Mouse (Mus musculus) C2C12 (cell line): ENCODE data around the gene Tab1. TPM values are rescaled to one million over a fixed set of nuclear protein-coding genes. Genes with fewer than 3 reads are reported as not detected.
A peak's percentile ranks its signal among the peaks of the same experiment; 100 is the strongest.

Source experiments
- H3K27me3 ChIP-seq: one replicate; pipeline ENCODE4 v1.6.1; 2011; ENCODE audit not compliant: control insufficient read depth, insufficient read depth, insufficient read length
- H3K36me3 ChIP-seq: one replicate; pipeline ENCODE4 v1.6.1; 2011; ENCODE audit not compliant: control insufficient read depth, insufficient read depth
- H3K4me3 ChIP-seq: one replicate; pipeline ENCODE4 v1.5.1; 2011; ENCODE audit warnings: mild to moderate bottlenecking, control low read depth; ENCODE audit not compliant: poor library complexity, insufficient read depth, severe bottlenecking
- H3K79me2 ChIP-seq: one replicate; pipeline ENCODE4 v1.6.1; 2011; ENCODE audit not compliant: control insufficient read depth, insufficient read depth
- H3K79me3 ChIP-seq: one replicate; pipeline ENCODE4 v1.6.1; 2011; ENCODE audit warnings: low read depth, control low read depth
- H3ac ChIP-seq: one replicate; pipeline ENCODE3; 2011; ENCODE audit warnings: low read depth; ENCODE audit not compliant: control insufficient read depth, insufficient read length
- CEBPB ChIP-seq: IDR thresholded peaks from one replicate; pipeline ENCODE4 v1.6.1; 2011; ENCODE audit warnings: low read depth, mild to moderate bottlenecking, control low read depth, moderate library complexity
- CTCF ChIP-seq: IDR thresholded peaks from one replicate; pipeline ENCODE4 v1.5.1; 2011; ENCODE audit not compliant: control insufficient read depth, insufficient read depth, insufficient read length
- FOSL1 ChIP-seq: IDR thresholded peaks from one replicate; pipeline ENCODE4 v1.8.0; 2011; ENCODE audit warnings: mild to moderate bottlenecking, low read length; ENCODE audit not compliant: poor library complexity, insufficient read depth, severe bottlenecking
- MAX ChIP-seq: IDR thresholded peaks from one replicate; pipeline ENCODE4 v1.6.1; 2011; ENCODE audit warnings: mild to moderate bottlenecking, control low read depth
- MYOD1 ChIP-seq: IDR thresholded peaks from one replicate; pipeline ENCODE4 v1.6.1; 2011; ENCODE audit warnings: low read depth; ENCODE audit not compliant: control insufficient read depth, insufficient read length
- MYOG ChIP-seq: IDR thresholded peaks from one replicate; pipeline ENCODE4 v1.6.1; 2011; ENCODE audit not compliant: control insufficient read depth, insufficient read length; ENCODE audit errors: extremely low read depth
- USF1 ChIP-seq: IDR thresholded peaks from one replicate; pipeline ENCODE4 v1.6.1; 2011; ENCODE audit warnings: low read depth, mild to moderate bottlenecking, control low read depth, moderate library complexity
- polyA plus RNA-seq: library from polyadenylated mRNA; unstranded; fragments of >200 nt; fragmentation: generic; extraction: Trizol; gene quantifications from one replicate; pipeline ENCODE4 v1.2.1, GENCODE M21; 2012; ENCODE audit warnings: missing spikeins

Tab1 gene
- polyA plus RNA-seq, 1 experiment = 30.2 TPM

DNA sequence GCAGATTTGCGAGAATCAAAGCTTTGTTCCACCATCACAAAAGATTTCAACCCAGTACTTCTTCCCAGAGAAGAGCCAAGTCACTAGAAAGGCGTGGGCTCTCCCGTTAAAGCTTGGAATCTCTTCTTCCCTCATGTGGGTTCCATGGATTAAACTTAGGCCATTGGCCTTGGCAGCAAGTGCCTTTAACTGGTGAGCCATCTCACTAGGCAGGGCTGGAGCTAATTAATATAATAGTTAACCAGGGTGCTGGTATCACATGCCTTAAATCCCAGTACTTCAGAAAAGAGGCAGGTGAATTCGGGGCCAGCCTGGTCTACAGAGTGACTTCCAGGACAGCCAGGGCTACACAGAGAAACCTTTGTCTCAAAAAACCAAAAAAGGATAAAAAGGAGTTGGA lies 8.3 kb upstream of the Tab1 start:
- Histone ChIP-seq H3ac (no peak overlapping the region), H3K27me3 (no peaks in the 10 kb centered on the region), H3K4me3 (no peak overlapping the region), H3K36me3 (no peaks in the 10 kb centered on the region), H3K79me2 (no peaks in the 10 kb centered on the region), H3K79me3 (no peaks in the 10 kb centered on the region)
- TF ChIP-seq MYOG (no peak), CEBPB (no peak), FOSL1 (no peak), CTCF (no peak), MYOD1 (no peak), USF1 (no peak), MAX (no peak)

DNA sequence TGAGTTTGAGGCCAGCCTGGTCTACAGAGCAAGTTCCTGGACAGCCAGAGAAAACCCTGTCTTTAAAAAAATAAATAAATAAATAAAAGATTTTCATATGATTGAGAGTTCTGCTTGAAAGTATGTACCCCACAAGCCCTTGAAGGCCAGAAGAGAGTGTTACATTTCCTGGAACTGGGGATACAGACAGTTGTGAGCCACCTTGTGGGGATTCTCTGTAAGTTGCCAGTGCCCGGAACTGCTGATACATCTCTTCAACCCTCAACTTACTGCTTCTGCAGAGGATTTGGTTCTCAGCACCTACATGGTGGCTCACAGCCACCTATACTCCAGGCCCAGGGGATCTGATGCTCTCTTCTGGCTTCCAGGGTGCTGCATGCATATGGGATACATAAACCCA lies 5.7 kb upstream of the Tab1 start:
- TF ChIP-seq MYOD1 (no peak), CTCF (no peak), MYOG (no peak), CEBPB (no peak), FOSL1 (no peak)

DNA sequence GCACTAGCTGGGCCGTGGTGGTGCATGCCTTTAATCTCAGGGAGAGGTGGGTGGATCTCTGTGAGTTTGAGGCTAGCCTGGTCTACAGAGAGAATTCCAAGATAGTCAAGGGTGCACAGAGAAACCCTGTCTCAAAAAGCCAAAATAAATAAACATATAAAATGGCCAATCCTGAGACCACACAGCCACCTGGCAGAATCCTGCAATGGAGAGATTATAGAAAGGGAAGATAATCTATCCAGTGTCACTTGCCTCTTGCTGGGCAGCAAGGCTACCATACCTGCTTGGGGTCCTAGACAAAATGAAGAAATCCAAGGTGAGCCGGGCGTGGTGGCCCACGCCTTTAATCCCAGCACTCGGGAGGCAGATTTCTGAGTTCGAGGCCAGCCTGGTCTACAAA lies 2.9 kb upstream of the Tab1 start:
- TF ChIP-seq FOSL1 = no peak
- Histone ChIP-seq H3ac (no peak overlapping the region), H3K36me3 (no peaks in the 10 kb centered on the region), H3K4me3 (no peak overlapping the region), H3K79me3 (peaks cover 16% of the 10 kb centered on the region), H3K27me3 (no peaks in the 10 kb centered on the region), H3K79me2 (peaks cover 18% of the 10 kb centered on the region)

More for the DNA sequence above, 5.7 kb upstream of the Tab1 start:
- H3K4me3 ChIP-seq = no peak overlapping the region
- no peaks in the 10 kb centered on the region for H3K36me3 ChIP-seq
- H3K79me3 ChIP-seq = no peaks in the 10 kb centered on the region
- H3ac ChIP-seq = no peak overlapping the region
- H3K79me2 ChIP-seq = no peaks in the 10 kb centered on the region
- no peaks in the 10 kb centered on the region for H3K27me3 ChIP-seq

DNA sequence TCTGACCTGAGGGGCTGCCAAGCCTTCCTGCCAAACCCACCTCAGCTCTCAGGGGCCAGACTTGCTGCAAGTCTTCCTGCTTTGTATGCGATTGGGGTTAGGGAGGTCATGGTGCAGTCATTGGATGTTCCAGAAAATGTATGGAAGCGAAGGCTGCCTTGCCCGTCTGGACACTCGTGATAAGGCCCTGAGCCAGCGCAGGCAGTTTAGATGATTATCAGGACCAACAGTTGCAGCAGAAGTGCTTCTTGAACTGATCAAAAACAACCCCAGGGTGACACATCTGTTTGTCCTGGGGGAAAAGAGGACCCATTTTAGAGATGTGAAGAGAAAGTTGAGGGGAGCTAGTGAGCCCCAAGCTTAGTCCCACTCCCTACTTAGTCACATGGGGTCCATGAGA lies 2.2 kb upstream of the Tab1 start:
- Histone ChIP-seq H3K79me3 (peaks cover 24% of the 10 kb centered on the region), H3K79me2 (peaks cover 25% of the 10 kb centered on the region), H3ac (no peak overlapping the region), H3K27me3 (no peaks in the 10 kb centered on the region), H3K4me3 (no peak overlapping the region), H3K36me3 (peaks cover 4% of the 10 kb centered on the region)
- no peak for TF ChIP-seq MAX
- no peak for TF ChIP-seq CEBPB
- TF ChIP-seq FOSL1 = no peak
- no peak for TF ChIP-seq MYOD1
- no peak for TF ChIP-seq USF1
- no peak for TF ChIP-seq MYOG
- TF ChIP-seq CTCF = no peak

DNA sequence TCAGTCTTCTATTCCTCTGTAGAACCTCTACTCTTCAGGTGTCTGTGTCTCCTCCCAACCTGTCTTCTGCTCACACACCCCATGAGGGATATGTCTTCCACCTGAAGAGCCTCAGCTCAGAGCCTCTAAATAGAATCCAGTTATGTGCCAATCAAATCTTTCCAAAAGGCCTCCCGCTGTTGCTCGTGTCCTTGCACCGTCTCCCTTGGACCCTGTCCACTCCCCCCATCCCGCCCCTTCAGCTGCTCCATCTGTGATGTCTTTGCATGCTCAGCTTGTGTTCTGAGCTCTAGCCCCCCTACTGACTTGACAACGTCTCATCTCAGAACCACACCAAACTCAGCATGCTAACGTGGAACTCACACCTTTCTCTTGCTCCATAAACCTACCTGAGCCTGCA lies 1.5 kb upstream of the Tab1 start:
- Histone ChIP-seq H3K36me3 (peaks cover 11% of the 10 kb centered on the region), H3K79me3 (peaks cover 31% of the 10 kb centered on the region), H3ac (no peak overlapping the region), H3K27me3 (no peaks in the 10 kb centered on the region), H3K4me3 (no peak overlapping the region), H3K79me2 (peaks cover 32% of the 10 kb centered on the region)
- no peak for TF ChIP-seq USF1
- TF ChIP-seq MYOG = no peak
- TF ChIP-seq CTCF = no peak
- no peak for TF ChIP-seq CEBPB
- TF ChIP-seq MYOD1 = no peak
- TF ChIP-seq MAX = no peak
- TF ChIP-seq FOSL1 = no peak

DNA sequence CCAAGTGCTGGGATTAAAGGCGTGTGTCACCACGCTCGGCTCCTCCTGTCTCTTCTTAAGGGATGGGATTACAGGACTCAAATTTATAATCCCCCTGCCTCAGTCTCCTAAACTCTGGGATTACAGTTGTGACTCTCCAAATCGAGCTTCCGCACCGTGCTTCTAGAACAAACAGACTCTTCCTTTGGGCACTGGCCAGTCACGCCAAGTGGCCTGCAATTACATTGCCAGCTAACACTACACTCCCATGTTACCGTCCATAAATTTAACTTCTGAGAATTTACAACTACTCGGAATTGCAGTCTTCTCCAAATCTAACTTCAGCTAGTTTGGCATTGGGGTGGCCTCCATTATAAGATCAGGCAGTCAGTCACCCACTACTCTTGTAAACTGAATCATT lies 475 bp upstream of the Tab1 start:
- peaks cover 18% of the 10 kb centered on the region for H3K36me3 ChIP-seq
- H3ac ChIP-seq = no peak overlapping the region
- H3K79me3 ChIP-seq = peaks cover 41% of the 10 kb centered on the region
- TF ChIP-seq FOSL1 = no peak
- TF ChIP-seq MAX = no peak
- no peak for TF ChIP-seq CTCF
- TF ChIP-seq CEBPB = no peak
- no peak for TF ChIP-seq USF1
- TF ChIP-seq MYOD1 = no peak
- no peak for TF ChIP-seq MYOG
- H3K4me3 ChIP-seq = peak overlapping the region; percentile 97
- peaks cover 43% of the 10 kb centered on the region for H3K79me2 ChIP-seq
- no peaks in the 10 kb centered on the region for H3K27me3 ChIP-seq
